Mouse (Mus musculus): ENCODE measurements around the gene Ppp2r3a. TPM values are rescaled to one million over a fixed set of nuclear protein-coding genes. Genes with fewer than 3 reads are reported as not detected.

Gene Ppp2r3a
- total RNA-seq, 2 experiments from 2014 or later: 164 to 188 TPM

DNA sequence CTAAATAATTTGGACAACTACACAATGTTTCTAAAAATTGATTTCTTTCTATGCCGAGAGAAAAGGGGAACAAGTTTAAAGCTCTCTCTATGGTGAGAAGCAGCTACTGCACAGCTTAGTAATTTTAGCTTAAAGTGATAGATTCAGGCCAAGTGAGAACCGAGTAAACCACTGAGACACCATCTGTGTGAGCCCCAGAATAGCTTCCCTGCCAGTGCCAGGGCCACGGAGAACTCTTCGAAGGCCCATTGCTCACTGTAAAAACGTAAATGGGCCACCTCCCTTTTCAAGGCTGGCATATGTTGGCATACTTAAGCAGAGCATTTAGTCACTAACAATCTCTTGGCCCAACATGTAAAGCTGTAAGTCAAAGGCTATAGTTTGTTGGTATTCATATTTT lies 91.5 kb downstream of the Ppp2r3a start:
- DNase-seq (ENCODE audit: low spot score in 2 of 2): no peak

GRCm38 (mm10) chr9:101159431-101159830 lies 92.2 kb downstream of the Ppp2r3a start:
- no peak for DNase-seq (ENCODE audit: low spot score in 2 of 2)

DNA sequence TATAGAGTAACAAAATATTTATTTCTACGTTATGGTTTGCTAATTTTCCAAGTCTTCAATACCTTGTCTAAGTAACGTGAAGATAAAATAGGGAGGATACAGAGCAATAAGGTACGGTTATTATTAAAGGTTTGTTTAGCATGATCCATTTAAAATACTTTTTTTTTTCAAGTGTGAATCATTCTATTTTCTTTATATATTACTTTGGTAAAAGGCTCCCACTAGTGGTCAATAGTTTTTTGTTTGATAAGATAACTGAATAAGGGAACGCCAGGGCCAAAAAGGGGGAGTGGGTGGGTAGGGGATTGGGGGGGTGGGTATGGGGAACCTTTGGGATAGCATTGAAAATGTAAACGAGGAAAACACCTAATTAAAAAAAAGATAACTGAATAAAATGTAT lies 98.7 kb downstream of the Ppp2r3a start:
- no peak for DNase-seq (ENCODE audit: low spot score in 2 of 2)

- DNase-seq (ENCODE audit: low spot score in 2 of 2): no peak
These were observed 108.0 kb downstream of the Ppp2r3a start for GRCm38 (mm10) chr9:101143635-101144034.

GRCm38 (mm10) chr9:101114182-101114884 lies 137.3 kb downstream of the Ppp2r3a start:
- DNase-seq (ENCODE audit: low spot score in 2 of 2): no peak

DNA sequence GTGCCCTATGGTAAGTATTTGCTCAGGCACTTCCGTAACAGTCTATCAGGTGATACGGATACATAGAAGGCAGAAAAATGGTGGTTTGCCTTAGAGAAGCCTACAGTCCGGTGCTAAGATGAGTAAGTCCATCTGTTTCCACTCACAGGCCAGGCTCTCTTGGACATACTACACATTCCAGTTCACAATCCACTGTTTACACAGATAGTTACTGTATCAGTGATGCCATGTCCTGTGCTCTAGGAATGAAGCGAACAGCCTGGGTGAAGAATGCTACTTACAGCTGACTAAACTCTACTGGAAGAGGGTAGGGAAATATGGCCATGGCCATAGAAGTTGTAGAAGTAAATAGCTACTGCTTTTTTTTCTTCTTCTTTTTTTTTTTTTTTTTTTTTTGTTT lies 138.3 kb downstream of the Ppp2r3a start:
- DNase-seq (ENCODE audit: low spot score in 2 of 2): no peak

DNA sequence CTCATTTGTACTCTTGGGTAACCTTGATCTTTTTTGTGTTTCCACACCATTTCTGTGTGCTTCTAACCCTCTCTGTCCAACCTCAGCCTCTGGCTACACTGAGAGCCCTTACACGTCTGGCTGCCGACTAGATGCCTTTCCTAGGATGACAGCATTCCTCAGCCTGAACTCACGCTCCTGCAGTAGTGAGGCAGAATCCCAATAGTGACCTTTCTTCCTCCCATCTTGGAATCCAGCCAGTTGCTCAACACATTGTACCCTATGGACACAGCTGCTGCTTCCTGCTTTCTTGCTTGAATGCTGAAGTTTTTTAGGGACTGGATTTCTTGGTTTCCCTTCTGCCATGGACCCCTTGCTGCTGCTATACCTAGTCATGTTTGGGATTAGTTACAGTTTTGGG lies 141.6 kb downstream of the Ppp2r3a start:
- peak in 1 of 2 experiments; percentile 18 for DNase-seq (ENCODE audit: low spot score in 2 of 2)

DNA sequence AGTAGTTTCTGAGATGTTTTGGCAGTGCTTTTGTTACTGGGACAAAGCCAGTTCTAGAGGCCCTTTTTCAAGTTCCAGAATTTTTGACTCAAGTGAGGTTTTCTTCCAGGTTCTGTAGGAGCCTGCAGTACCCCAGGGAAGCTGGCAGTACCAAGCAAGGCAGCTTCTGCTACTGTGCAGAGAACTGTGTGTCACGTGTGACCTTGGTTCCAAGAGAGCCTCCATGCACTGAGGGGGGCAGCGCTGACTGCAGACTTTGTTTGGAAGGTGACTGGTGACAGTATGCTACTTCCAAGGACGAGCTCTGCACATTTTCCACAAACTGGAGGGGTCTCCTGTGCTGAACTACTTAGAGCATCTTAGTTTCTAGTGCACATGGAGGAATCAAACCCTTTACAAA lies 144.2 kb downstream of the Ppp2r3a start:
- no peak for DNase-seq (ENCODE audit: low spot score in 2 of 2)

- no peak for DNase-seq (ENCODE audit: low spot score in 2 of 2)
These were observed 145.9 kb downstream of the Ppp2r3a start for GRCm38 (mm10) chr9:101105735-101106134.

DNA sequence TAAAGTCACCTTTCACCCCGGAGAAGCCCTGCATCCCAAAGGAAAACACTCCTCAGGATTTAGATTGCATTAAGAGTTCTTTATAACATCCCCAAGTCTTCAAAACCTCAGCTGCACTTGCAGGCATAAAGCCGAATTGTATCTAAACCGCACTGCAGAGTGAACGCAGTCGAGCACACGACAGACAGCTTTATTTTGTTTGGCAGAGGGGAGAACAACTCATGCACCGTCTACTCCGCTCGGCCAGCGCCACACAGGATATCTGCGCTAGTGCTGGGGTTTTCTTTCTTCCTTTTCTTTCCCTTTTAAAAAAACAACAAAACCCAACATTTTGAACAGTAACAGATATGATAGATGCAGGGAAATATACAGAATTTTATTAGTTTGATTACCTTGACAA lies 146.7 kb downstream of the Ppp2r3a start:
- no peak for DNase-seq (ENCODE audit: low spot score in 2 of 2)

DNA sequence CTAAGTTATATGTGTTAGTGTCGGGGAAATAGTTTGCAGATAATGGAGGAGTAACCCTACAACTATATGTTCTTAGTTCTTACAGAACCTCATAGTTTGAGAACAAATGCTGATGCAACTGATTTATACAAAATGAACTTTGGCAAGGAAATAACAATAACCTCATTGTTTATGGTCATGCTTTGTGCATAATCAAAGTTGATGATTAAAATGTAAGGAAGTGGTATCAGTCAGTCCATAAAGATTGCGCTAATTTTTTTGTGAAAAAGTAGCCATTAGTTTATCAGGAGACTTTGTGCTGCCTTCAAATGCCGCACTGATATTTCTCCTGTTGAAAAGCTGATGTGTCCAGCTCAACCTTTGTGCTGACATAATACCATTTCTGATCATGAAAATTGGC lies 149.3 kb downstream of the Ppp2r3a start:
- no peak for DNase-seq (ENCODE audit: low spot score in 2 of 2)

DNA sequence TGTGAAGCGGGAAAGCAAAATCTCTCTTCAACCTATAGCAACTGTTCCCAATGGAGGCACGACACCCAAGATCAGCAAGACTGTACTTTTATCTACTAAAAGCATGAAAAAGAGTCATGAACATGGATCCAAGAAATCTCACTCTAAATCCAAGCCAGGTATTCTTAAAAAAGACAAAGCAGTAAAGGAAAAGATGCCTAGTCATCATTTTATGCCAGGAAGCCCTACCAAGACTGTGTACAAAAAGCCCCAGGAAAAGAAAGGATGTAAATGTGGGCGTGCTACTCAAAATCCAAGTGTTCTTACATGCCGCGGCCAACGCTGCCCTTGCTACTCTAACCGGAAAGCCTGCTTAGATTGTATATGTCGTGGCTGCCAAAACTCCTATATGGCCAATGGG lies 150.0 kb downstream of the Ppp2r3a start:
- DNase-seq (ENCODE audit: low spot score in 2 of 2): no peak

GRCm38 (mm10) chr9:101100163-101100562 lies 151.4 kb downstream of the Ppp2r3a start:
- DNase-seq (ENCODE audit: low spot score in 2 of 2): no peak

GRCm38 (mm10) chr9:101099445-101099844 lies 152.2 kb downstream of the Ppp2r3a start:
- DNase-seq (ENCODE audit: low spot score in 2 of 2): no peak

DNA sequence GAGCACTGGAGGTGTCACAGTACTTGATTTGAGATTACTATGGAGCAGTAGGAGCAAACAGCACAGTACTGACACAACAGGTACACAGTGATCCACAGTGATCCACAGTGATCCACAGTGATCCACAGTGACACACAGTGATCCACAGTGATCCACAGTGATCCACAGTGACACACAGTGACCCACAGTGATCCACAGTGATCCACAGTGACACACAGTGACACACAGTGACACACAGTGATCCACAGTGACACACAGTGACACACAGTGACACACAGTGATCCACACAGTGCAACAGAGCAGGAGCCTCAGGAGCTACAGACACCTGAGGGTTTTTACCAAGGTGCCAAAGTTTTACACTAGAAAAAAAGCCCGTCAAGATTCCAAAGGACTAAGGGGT lies 154.1 kb downstream of the Ppp2r3a start:
- DNase-seq (ENCODE audit: low spot score in 2 of 2): no peak

GRCm38 (mm10) chr9:101096461-101096860 lies 155.1 kb downstream of the Ppp2r3a start:
- no peak for DNase-seq (ENCODE audit: low spot score in 2 of 2)

DNA sequence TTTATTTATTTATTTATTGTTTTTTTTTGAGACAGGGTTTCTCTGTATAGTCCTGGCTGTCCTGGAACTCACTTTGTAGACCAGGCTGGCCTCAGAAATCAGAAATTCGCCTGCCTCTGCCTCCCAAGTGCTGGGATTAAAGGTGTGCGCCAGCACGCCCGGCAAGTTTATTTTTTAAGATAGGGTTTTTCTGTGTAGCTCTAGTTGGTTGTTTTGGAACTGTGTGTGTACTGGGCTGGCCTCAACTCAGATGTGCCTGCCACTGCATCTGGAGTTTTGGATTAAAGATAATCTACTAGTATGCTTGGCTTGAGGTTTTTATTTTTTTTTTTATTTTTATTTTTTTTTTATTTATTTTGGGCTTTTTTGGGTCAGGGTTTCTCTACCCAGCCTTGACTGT lies 156.2 kb downstream of the Ppp2r3a start:
- DNase-seq (ENCODE audit: low spot score in 2 of 2): no peak

- DNase-seq (ENCODE audit: low spot score in 2 of 2): no peak
These were observed 167.9 kb downstream of the Ppp2r3a start for GRCm38 (mm10) chr9:101083728-101084127.

DNA sequence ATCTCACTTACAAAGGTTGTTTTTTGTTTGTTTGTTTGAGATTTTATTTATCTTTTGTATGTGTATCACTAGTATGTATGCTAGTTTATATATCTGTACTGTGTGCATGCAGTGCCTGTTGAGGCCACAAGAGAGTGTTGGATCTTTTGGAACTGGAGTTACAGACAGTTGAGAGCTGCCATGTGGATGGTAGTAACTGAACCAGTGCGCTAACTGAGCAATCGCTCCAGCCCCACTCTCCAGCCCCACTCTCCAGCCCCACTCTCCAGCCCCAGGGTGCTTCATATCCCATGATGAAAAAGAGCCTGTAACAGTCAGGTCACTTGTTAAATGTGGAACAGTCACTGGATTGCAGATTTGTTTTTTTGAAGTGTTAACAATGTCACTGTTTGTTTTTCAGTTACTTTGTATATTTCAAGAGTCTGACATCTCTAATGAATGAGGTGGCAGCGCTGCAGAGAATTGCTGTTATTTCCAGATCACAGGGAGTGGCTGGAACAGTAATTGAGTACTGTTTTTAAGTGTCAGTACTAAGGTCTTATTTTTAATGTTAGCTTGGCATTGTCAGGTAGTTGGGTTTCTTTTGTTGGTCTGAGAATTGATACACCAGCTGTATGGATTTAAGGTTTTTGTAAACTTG lies 171.4 kb downstream of the Ppp2r3a start:
- no peak for DNase-seq (ENCODE audit: low spot score in 2 of 2)

GRCm38 (mm10) chr9:101078579-101078978 lies 173.0 kb downstream of the Ppp2r3a start:
- DNase-seq (ENCODE audit: low spot score in 2 of 2): no peak

DNA sequence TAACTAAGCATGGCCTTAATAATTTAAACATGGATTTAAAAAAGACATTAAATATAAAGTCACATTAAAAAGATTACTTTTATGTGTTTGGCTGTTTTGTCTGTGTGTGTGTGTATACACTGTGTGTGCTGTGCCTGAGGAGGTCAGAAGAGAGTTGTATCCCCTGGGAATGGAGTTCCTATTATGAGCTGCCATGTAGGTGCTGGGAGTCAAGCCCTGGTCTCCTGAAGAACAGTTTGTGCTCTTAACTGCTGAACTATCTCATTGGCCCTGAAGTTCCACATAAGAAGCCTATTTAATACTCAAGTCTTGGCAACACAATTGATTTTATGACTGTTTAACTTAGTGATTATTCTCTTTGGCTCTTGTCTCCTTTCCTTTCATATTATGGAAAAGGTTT lies 174.1 kb downstream of the Ppp2r3a start:
- DNase-seq (ENCODE audit: low spot score in 2 of 2): no peak

DNA sequence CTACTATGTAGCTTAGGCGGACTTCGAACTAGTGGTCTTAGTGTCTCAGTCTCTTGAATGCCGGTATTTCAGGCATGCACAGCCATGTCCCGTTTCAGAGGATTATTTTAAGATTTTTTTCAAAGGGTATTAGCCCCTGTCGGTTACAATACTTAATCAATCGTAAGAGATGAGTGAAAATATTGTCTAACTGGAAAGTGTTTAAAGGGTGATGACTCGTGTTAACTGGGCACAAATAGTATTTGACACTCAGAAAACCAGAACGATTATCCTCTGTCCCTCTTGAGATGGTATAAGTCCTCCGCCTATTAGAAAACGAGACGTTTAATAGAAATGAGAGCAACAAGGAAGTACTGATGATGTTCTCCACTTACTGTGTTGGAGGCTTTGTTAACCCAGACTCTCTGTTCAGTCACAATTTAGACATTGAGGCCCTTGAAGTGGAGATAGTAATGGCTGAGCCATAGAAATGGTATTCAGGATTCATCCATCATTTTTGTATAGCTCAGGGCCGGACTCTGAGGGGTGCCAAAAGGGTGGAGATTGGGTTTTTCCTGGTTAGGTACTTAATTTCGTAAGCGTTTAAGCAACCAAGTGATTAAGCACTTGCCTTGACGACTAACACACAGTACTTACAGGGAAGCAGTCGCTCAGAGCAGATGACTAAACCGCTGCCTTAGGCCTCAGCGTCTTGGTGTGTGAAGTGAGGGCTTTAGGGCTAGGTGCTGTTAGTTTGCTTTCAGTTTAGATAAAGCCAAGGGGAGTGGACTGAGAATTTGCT lies 175.3 kb downstream of the Ppp2r3a start:
- no peak for DNase-seq (ENCODE audit: low spot score in 2 of 2)
